Mouse (Mus musculus): ENCODE measurements around the gene S100a11.

S100a11 gene

GRCm38 (mm10) chr3:93520330-93521193, at the start of gene S100a11:
S100a11 (plus strand) TSS chr3:93520488.
- in situ Hi-C loops (cut with MboI, MseI): no loop called here

- in situ Hi-C loops (cut with MboI, MseI): no loop called here
These were observed 40.2 kb upstream of the S100a11 start for GRCm38 (mm10) chr3:93480053-93480452.

GRCm38 (mm10) chr3:93481982-93482616, 38.2 kb upstream of the S100a11 start:
- in situ Hi-C loops (cut with MboI, MseI): no loop called here

- in situ Hi-C loops (cut with MboI, MseI): no loop called here
These were observed 34.7 kb upstream of the S100a11 start for GRCm38 (mm10) chr3:93485611-93486010.

GRCm38 (mm10) chr3:93488541-93488940, 31.7 kb upstream of the S100a11 start:
- in situ Hi-C loops (cut with MboI, MseI): no loop called here

- in situ Hi-C loops (cut with MboI, MseI): loop anchor here (5.0 to 10.0 kb wide), 6 partner anchors 75 to 587 kb away; no protein-coding TSS in a partner anchor
These were observed 28.1 kb upstream of the S100a11 start for GRCm38 (mm10) chr3:93492176-93492575.

GRCm38 (mm10) chr3:93493992-93494391, 26.3 kb upstream of the S100a11 start:
- in situ Hi-C loops (cut with MboI, MseI): loop anchor here (5.0 to 10.0 kb wide), 6 partner anchors 77 to 589 kb away; no protein-coding TSS in a partner anchor

GRCm38 (mm10) chr3:93494774-93495173, 25.5 kb upstream of the S100a11 start:
- in situ Hi-C loops (cut with MboI, MseI): loop anchor here (5.0 to 10.0 kb wide), 6 partner anchors 77 to 590 kb away; no protein-coding TSS in a partner anchor

- in situ Hi-C loops (cut with MboI, MseI): loop anchor here in 1 of 2 experiments (10.0 kb wide), 1 partner anchor 592 kb away; no protein-coding TSS in a partner anchor
These were observed 23.2 kb upstream of the S100a11 start for GRCm38 (mm10) chr3:93497131-93497530.

GRCm38 (mm10) chr3:93499129-93499528, 21.2 kb upstream of the S100a11 start:
- in situ Hi-C loops (cut with MboI, MseI): loop anchor here in 1 of 2 experiments (10.0 kb wide), 1 partner anchor 594 kb away; no protein-coding TSS in a partner anchor

- in situ Hi-C loops (cut with MboI, MseI): loop anchor here in 1 of 2 experiments (5.0 kb wide), 2 partner anchors 48 to 98 kb away; no protein-coding TSS in a partner anchor
These were observed 15.6 kb upstream of the S100a11 start for GRCm38 (mm10) chr3:93504536-93505189.

GRCm38 (mm10) chr3:93505960-93506863, 14.1 kb upstream of the S100a11 start:
- in situ Hi-C loops (cut with MboI, MseI): loop anchor here in 1 of 2 experiments (5.0 kb wide), 1 partner anchor 46 kb away; no protein-coding TSS in a partner anchor

- in situ Hi-C loops (cut with MboI, MseI): loop anchor here in 1 of 2 experiments (5.0 kb wide), 1 partner anchor 45 kb away; no protein-coding TSS in a partner anchor
These were observed 13.4 kb upstream of the S100a11 start for GRCm38 (mm10) chr3:93506881-93507325.

- in situ Hi-C loops (cut with MboI, MseI): loop anchor here in 1 of 2 experiments (5.0 kb wide), 1 partner anchor 43 kb away; no protein-coding TSS in a partner anchor
These were observed 11.0 kb upstream of the S100a11 start for GRCm38 (mm10) chr3:93509301-93509700.

GRCm38 (mm10) chr3:93511036-93511435, 9.3 kb upstream of the S100a11 start:
- in situ Hi-C loops (cut with MboI, MseI): no loop called here

GRCm38 (mm10) chr3:93511801-93512200, 8.5 kb upstream of the S100a11 start:
- in situ Hi-C loops (cut with MboI, MseI): no loop called here

- in situ Hi-C loops (cut with MboI, MseI): no loop called here
These were observed 7.7 kb upstream of the S100a11 start for GRCm38 (mm10) chr3:93512386-93513101.

GRCm38 (mm10) chr3:93514628-93515027, 5.7 kb upstream of the S100a11 start:
- in situ Hi-C loops (cut with MboI, MseI): no loop called here

- in situ Hi-C loops (cut with MboI, MseI): no loop called here
These were observed 2.9 kb upstream of the S100a11 start for GRCm38 (mm10) chr3:93517343-93517742.
